Mouse (Mus musculus): ENCODE measurements around the gene Rgs11.

DNA sequence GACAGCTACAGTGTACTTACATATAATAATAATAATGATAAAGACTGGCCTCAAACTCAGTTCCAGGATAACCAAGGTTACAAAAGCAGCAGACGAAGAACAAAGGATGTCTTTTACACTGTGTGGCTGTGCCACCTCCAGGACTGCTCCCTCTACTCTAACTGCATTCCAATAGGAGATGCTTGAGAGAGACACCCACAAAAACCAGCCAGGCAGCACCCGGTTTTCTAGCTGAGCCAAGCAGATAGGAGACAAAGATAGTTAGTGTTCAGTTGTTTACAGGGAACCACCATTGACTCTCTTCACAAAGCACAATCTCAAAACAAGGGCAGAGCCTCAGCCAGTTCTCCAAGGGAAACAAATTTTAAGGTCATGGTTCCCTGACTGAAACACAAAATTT, 36.8 kb downstream of the Rgs11 start:
- TF ChIP-seq CTCF (IDR thresholded peaks at IDR 0.05; ENCODE audit: low read depth, low read length): no peak
- no peak for TF ChIP-seq GATA1 (IDR thresholded peaks at IDR 0.05; ENCODE audit: borderline replicate concordance, low read length)
- TF ChIP-seq GATA2 (IDR thresholded peaks at IDR 0.05; ENCODE audit: borderline replicate concordance, low read depth, low read length): no peak
